Mouse (Mus musculus) kidney, embryonic 16.5 days (tissue): ENCODE measurements around the gene Fam129a. TPM values are rescaled to one million over a fixed set of nuclear protein-coding genes. Genes with fewer than 3 reads are reported as not detected.
A peak's percentile ranks its signal among the peaks of the same experiment; 100 is the strongest.

Experiments used
- ATAC-seq: fragments of 200-750 bp; cut with Nextera tagmentation; 2 replicates; pipeline ENCODE4 v1.8.0; 2017; ENCODE audit warnings: moderate TSS enrichment; ENCODE audit not compliant: low FRiP score, low TSS enrichment
- H3K27ac ChIP-seq: fragments of 300-500 bp; sonication (generic); 2 replicates; pipeline ENCODE4 v1.5.1; 2014; ENCODE audit warnings: low read length
- H3K27me3 ChIP-seq: fragments of 300-500 bp; sonication (generic); 2 replicates; pipeline ENCODE4 v1.6.1; 2014; ENCODE audit warnings: low read length, control low read depth, mixed read lengths; ENCODE audit not compliant: insufficient read depth
- H3K36me3 ChIP-seq: fragments of 300-500 bp; sonication (generic); 2 replicates; pipeline ENCODE4 v1.6.1; 2014; ENCODE audit warnings: low read length, control low read depth, mixed read lengths; ENCODE audit not compliant: insufficient read depth
- H3K4me1 ChIP-seq: fragments of 300-500 bp; sonication (generic); 2 replicates; pipeline ENCODE4 v1.6.1; 2014; ENCODE audit warnings: low read length, control low read depth, mixed read lengths; ENCODE audit not compliant: insufficient read depth
- H3K4me2 ChIP-seq: fragments of 300-500 bp; sonication (generic); replicated peaks from 2 replicates; pipeline ENCODE4 v1.6.1; 2014; ENCODE audit warnings: low read depth, low read length
- H3K4me3 ChIP-seq: fragments of 300-500 bp; sonication (generic); 2 replicates; pipeline ENCODE4 v1.5.1; 2014; ENCODE audit warnings: mild to moderate bottlenecking, low read length
- H3K9ac ChIP-seq: fragments of 300-500 bp; sonication (generic); replicated peaks from 2 replicates; pipeline ENCODE4 v1.6.1; 2014; ENCODE audit warnings: low read length
- H3K9me3 ChIP-seq: fragments of 300-500 bp; sonication (generic); 2 replicates; pipeline ENCODE4 v1.6.1; 2016; ENCODE audit warnings: low read length, control low read depth
- WGBS: fragments of 180-500 bp; shearing (Covaris S2); extraction: QIAGEN DNeasy Blood & Tissue Kit; methylation state at CpG from one replicate; pipeline ENCODE4 v1.1.7; 2014; 5-methylcytosine and 5-hydroxymethylcytosine counted together
- polyA plus RNA-seq: library from polyadenylated mRNA; unstranded; fragments of >200 nt; fragmentation: Nextera tagmentation; extraction: Ambion mirVana; gene quantifications from 2 replicates; pipeline ENCODE4 v1.2.1, GENCODE M21; 2015

Gene Fam129a
- 11.1 and 11.8 TPM in 2 replicates for polyA plus RNA-seq

- 2% methylated on average over 46 of the region's 46 CpGs for WGBS
- H3K27ac ChIP-seq: 0 out of 2 replicates have a peak within 1 kb of the TSS, but pooled peaks have one; percentile 33
- H3K4me2 ChIP-seq: peak within 1 kb of the TSS; percentile 87
- H3K9ac ChIP-seq: peak within 1 kb of the TSS; percentile 69
- no peaks in the 10 kb centered on the region for H3K9me3 ChIP-seq
- no peaks in the 10 kb centered on the region for H3K27me3 ChIP-seq
- H3K36me3 ChIP-seq: no peaks in the 10 kb centered on the region
- ATAC-seq: peak; percentile 90
- H3K4me1 ChIP-seq: peaks cover 21% of the 10 kb centered on the region
- peak within 1 kb of the TSS; percentile 58 for H3K4me3 ChIP-seq
Measured at GRCm38 (mm10) chr1:151570981-151571837, at the start of gene Fam129a. Gene Fam129a, plus strand, starts transcription at chr1:151571186.

GRCm38 (mm10) chr1:151526701-151527100 lies 44.3 kb upstream of the Fam129a start:
- Histone ChIP-seq H3K27me3 (no peaks in the 10 kb centered on the region), H3K27ac (no peak overlapping the region), H3K9me3 (peaks cover 4% of the 10 kb centered on the region; the same call in 1 of the 2 replicates), H3K4me1 (no peaks in the 10 kb centered on the region), H3K4me3 (no peak overlapping the region), H3K4me2 (no peak overlapping the region), H3K36me3 (no peaks in the 10 kb centered on the region), H3K9ac (no peak overlapping the region)
- ATAC-seq: no peak
- WGBS: 83% methylated on average over 3 of the region's 3 CpGs

- H3K4me1 ChIP-seq: no peaks in the 10 kb centered on the region
- no peaks in the 10 kb centered on the region for H3K9me3 ChIP-seq
- ATAC-seq: no peak
- no peak overlapping the region for H3K27ac ChIP-seq
- no peaks in the 10 kb centered on the region for H3K36me3 ChIP-seq
- H3K4me3 ChIP-seq: no peak overlapping the region
- WGBS: 83% methylated on average over 6 of the region's 6 CpGs
- H3K4me2 ChIP-seq: no peak overlapping the region
- no peaks in the 10 kb centered on the region for H3K27me3 ChIP-seq
- H3K9ac ChIP-seq: no peak overlapping the region
Measured at GRCm38 (mm10) chr1:151543796-151544477, 27.0 kb upstream of the Fam129a start.

GRCm38 (mm10) chr1:151544581-151544980 lies 26.4 kb upstream of the Fam129a start:
- H3K9me3 ChIP-seq: no peaks in the 10 kb centered on the region
- ATAC-seq: no peak
- no peaks in the 10 kb centered on the region; the same call in none of the 2 replicates for H3K4me1 ChIP-seq
- 84% methylated on average over 3 of the region's 3 CpGs for WGBS
- H3K4me3 ChIP-seq: no peak overlapping the region
- H3K36me3 ChIP-seq: no peaks in the 10 kb centered on the region
- H3K4me2 ChIP-seq: no peak overlapping the region
- no peak overlapping the region for H3K9ac ChIP-seq
- H3K27ac ChIP-seq: no peak overlapping the region
- H3K27me3 ChIP-seq: no peaks in the 10 kb centered on the region

- Histone ChIP-seq H3K4me2 (no peak overlapping the region), H3K36me3 (no peaks in the 10 kb centered on the region), H3K4me3 (no peak overlapping the region), H3K4me1 (no peaks in the 10 kb centered on the region; the same call in none of the 2 replicates), H3K27me3 (no peaks in the 10 kb centered on the region), H3K9ac (no peak overlapping the region), H3K27ac (no peak overlapping the region), H3K9me3 (no peaks in the 10 kb centered on the region)
- 83% methylated on average over 7 of the region's 7 CpGs for WGBS
- no peak for ATAC-seq
Measured at GRCm38 (mm10) chr1:151545571-151545970, 25.4 kb upstream of the Fam129a start.

GRCm38 (mm10) chr1:151548896-151549610 lies 21.9 kb upstream of the Fam129a start:
- peak; percentile 57 for ATAC-seq
- Histone ChIP-seq H3K27ac (peak overlapping the region; percentile 88), H3K9ac (no peak overlapping the region), H3K27me3 (no peaks in the 10 kb centered on the region), H3K9me3 (no peaks in the 10 kb centered on the region), H3K4me3 (no peak overlapping the region), H3K4me1 (peaks cover 7% of the 10 kb centered on the region), H3K4me2 (0 out of 2 replicates have a peak overlapping the region, but pooled peaks have one; percentile 26), H3K36me3 (no peaks in the 10 kb centered on the region)
- WGBS: 44% methylated on average over 8 of the region's 8 CpGs

- Histone ChIP-seq H3K9ac (no peak overlapping the region), H3K9me3 (no peaks in the 10 kb centered on the region), H3K4me2 (no peak overlapping the region), H3K27me3 (no peaks in the 10 kb centered on the region), H3K27ac (peak overlapping the region; percentile 88), H3K36me3 (no peaks in the 10 kb centered on the region), H3K4me3 (no peak overlapping the region), H3K4me1 (peaks cover 7% of the 10 kb centered on the region)
- ATAC-seq: no peak
- 66% methylated on average over 7 of the region's 7 CpGs for WGBS
Measured at GRCm38 (mm10) chr1:151549794-151550193, 21.2 kb upstream of the Fam129a start.

- Histone ChIP-seq H3K4me1 (peaks cover 7% of the 10 kb centered on the region), H3K4me2 (no peak overlapping the region), H3K27ac (no peak overlapping the region), H3K9ac (no peak overlapping the region), H3K9me3 (no peaks in the 10 kb centered on the region), H3K36me3 (no peaks in the 10 kb centered on the region), H3K27me3 (no peaks in the 10 kb centered on the region), H3K4me3 (no peak overlapping the region)
- 49% methylated on average over 19 of the region's 19 CpGs for WGBS
- ATAC-seq: no peak
Measured at GRCm38 (mm10) chr1:151550587-151551479, 20.2 kb upstream of the Fam129a start.

GRCm38 (mm10) chr1:151560536-151560935 lies 10.4 kb upstream of the Fam129a start:
- Histone ChIP-seq H3K4me2 (no peak overlapping the region), H3K27me3 (no peaks in the 10 kb centered on the region), H3K4me3 (no peak overlapping the region), H3K9ac (no peak overlapping the region), H3K36me3 (no peaks in the 10 kb centered on the region), H3K4me1 (no peaks in the 10 kb centered on the region), H3K9me3 (no peaks in the 10 kb centered on the region), H3K27ac (no peak overlapping the region)
- WGBS: 58% methylated on average over 11 of the region's 11 CpGs
- no peak for ATAC-seq
